Mouse (Mus musculus): ENCODE data around the gene Cep57l1.
"Not testable (repeated sequence)": the region's sequence is repeated elsewhere in the genome, so short reads cannot be mapped to it uniquely, and the experiment has no call there.

Cep57l1 gene

DNA sequence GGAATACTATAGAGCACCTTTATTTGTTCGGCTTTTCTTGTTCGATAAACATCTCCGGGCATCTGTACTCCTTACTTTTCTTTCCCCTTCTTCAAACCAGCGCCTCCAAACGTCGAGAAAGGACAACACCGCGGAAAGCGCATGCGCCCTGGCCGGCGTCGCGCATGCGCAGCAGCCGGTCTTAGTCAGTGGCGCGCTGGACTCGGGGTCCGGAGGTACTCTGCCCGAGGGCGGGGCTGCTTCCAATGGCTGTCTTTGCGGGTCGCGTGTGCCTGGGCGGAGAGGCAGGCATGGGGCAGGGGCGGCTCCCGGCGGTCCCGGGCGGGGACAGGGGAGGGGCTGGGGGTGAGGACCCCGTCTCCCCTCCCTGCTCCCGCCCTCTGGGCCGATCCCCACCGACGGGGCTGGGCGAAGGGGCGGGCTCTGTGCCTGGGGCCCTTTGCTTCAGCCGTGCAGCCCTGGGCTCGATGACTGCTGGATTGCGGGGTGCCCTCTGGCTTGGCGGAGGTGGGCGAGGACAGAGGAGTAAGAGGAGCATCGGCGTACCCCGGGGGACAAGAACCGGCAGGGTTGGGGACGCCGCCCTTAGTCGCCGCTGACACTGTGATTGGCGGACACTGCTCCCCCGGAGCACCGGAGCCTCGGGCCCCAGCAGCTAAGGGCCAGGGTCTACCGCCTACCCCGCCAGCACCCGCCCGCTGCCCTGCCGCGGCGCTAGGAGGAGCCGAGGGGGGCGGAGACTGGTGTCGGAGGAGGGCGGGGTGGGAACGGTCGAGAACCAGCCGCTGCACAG is at the start of gene Cep57l1, which contains the start of gene Sesn1:
Gene Cep57l1, minus strand, starts transcription at position 101 of the 793 bp plus-strand sequence.
Gene Sesn1, plus strand, starts transcription at position 165 of the 793 bp plus-strand sequence.
- peak; percentile 96 for DNase-seq

GRCm38 (mm10) chr10:41848721-41849120 is 39.0 kb upstream of the Cep57l1 start:
- DNase-seq: no peak

- DNase-seq: no peak
Measured at GRCm38 (mm10) chr10:41847737-41848136, 38.1 kb upstream of the Cep57l1 start.

DNA sequence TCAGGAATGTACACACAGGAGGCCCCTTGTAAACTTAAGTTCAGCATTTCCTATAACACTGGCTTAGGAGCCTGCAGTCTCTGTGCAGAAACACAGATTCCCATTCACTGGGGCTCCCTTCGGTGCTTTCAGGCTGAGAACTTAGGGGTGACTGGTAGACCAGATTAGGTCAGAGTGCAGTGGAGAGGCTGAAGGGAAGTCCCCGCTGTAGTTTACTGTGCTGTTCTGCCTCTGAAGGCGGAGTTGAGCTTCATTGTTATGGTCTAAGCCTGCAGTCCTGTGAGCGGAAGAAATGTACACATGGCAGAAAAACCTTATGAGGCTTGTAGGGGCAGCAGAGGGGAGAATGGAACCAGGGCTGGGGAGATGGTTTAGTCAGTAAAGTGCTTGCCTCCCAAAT is 29.2 kb upstream of the Cep57l1 start:
- DNase-seq: no peak

GRCm38 (mm10) chr10:41834131-41834530 is 24.5 kb upstream of the Cep57l1 start:
- no peak for DNase-seq

GRCm38 (mm10) chr10:41832191-41832590 is 22.5 kb upstream of the Cep57l1 start:
- no peak for DNase-seq

- peak; percentile 83 for DNase-seq
Measured at GRCm38 (mm10) chr10:41830851-41831522, 21.3 kb upstream of the Cep57l1 start.

DNA sequence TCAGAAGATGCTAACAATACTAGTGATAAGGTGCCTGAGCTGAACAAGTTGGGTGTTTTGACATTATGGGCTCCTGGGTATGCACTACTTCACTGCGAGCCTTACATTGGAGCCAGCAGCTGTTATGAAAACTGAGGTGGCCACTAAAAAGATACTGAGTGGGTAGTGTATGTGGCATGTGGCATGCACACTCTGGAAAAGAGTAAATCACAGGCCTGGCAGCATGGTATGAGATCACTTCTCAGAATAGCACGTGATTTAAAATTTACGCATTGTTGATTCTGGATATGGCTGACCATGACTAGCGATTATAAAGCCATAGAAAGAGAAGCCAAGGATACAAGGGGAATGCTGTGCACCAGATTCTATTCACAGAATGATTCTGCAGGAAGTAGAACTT is 20.8 kb upstream of the Cep57l1 start:
- DNase-seq: no peak

DNA sequence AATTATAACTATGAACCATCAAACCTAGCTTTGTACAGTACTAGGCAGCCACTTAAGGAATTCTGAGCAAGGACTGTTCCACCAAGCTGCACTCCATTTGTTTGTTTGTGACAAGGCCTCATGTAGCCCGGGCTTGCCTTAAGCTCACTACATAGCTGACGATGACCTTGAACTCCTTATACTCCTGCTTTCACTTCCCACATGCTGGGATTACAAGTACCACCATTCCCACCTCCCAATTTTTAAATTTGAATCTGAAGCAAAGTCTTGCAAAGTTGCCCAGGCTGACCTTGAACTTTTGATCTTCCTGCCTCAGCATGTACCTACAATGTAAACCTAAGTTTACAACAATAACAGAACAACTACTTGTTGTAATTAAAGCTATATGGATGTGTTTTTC is 20.3 kb upstream of the Cep57l1 start:
- no peak for DNase-seq

- DNase-seq: no peak
Measured at GRCm38 (mm10) chr10:41829191-41829590, 19.5 kb upstream of the Cep57l1 start.

- DNase-seq: no peak
Measured at GRCm38 (mm10) chr10:41827784-41828183, 18.1 kb upstream of the Cep57l1 start.

DNA sequence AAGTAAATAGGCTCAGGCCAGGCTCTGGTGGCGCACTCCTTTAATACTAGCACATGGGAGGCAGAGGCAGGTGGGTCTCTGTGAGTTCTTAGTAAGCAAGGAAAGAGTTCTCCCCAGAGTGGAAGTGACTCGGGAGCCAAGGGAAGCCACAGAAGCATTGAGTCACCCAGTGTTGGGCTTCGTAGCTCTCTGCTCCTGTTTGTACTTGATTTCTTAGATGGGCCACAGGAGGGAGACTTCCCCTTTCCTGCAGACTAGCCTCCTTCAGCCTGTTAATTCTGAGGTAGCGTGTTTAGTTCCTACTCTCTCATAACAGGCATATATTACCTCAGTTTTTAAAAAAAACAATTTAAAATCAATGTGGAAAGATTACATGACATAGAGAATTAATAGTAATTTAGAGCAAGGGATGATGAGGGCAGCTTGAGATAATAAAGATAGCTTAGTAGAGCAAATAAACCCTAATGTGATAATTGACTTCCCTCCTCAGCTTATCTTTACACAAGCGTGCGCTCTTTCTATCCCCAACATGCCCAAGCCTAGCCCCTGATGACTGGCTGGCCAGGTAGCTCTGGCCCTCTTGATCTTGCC is 16.9 kb upstream of the Cep57l1 start:
- no peak for DNase-seq

GRCm38 (mm10) chr10:41825996-41826395 is 16.3 kb upstream of the Cep57l1 start:
- DNase-seq: no peak

DNA sequence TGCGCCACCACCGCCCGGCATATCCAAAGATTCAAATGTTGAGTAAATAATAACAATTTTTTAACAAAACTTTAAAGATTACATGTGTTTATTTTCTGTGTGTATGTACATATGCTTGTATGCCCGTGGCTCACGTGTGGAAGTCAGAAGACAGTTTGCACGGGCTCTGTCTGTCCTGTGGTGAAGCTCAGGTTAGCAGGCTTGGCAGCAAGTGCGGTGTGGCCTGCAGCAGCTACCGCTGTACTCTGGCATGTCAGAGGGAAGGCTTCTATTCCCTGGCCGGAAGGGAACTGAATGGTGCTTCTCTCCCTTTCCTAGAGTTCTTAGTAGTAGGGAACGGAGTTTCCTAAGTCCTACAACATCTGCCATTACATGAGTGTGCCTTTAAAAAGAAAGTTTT is 15.4 kb upstream of the Cep57l1 start:
- DNase-seq: no peak

GRCm38 (mm10) chr10:41823916-41824315 is 14.2 kb upstream of the Cep57l1 start:
- DNase-seq: no peak

- DNase-seq: not testable (repeated sequence)
Measured at GRCm38 (mm10) chr10:41823282-41823675, 13.6 kb upstream of the Cep57l1 start.

GRCm38 (mm10) chr10:41822573-41823281 is 13.1 kb upstream of the Cep57l1 start:
- DNase-seq: no peak

DNA sequence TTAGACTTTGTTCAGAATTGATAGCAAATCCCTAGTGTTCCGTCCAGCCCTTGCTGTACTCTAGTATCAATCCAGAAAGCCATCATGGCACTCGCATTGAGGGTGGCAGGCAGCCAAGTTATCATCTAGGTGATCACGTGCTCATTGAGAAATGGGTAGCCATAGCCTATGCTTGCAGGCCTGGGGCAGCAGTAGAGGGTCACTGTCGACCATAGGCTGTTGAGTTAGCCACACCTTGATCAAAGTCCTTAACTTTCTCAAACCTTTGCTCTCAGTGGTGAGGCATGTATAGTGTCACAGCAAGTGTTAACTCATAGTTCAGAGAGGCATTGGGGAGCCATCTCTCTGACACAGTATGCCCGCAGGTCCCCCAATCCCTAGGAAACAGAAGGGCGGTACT is 11.5 kb upstream of the Cep57l1 start:
- DNase-seq: no peak

- DNase-seq: no peak
Measured at GRCm38 (mm10) chr10:41820401-41820800, 10.7 kb upstream of the Cep57l1 start.

DNA sequence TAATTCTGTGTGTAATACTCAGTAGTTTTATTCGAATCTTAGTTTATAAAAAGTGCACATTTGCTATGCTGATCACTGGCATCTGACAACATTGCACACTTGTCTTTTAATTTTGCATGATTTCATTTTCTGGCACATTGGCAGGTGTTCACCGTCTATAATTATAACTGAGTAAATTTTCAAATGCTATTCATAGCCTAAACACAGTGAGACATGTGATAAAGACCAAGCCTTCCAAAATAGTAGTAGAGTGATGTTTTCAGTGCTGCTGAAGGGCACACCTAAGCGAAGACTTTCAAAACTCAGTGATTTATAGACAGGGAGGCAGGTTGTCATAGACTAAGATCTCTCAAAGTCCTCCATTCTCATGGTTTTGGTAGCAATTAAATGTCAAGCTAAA is 9.6 kb upstream of the Cep57l1 start:
- DNase-seq: no peak

GRCm38 (mm10) chr10:41818733-41819070 is 9.0 kb upstream of the Cep57l1 start:
- DNase-seq: not testable (repeated sequence)

DNA sequence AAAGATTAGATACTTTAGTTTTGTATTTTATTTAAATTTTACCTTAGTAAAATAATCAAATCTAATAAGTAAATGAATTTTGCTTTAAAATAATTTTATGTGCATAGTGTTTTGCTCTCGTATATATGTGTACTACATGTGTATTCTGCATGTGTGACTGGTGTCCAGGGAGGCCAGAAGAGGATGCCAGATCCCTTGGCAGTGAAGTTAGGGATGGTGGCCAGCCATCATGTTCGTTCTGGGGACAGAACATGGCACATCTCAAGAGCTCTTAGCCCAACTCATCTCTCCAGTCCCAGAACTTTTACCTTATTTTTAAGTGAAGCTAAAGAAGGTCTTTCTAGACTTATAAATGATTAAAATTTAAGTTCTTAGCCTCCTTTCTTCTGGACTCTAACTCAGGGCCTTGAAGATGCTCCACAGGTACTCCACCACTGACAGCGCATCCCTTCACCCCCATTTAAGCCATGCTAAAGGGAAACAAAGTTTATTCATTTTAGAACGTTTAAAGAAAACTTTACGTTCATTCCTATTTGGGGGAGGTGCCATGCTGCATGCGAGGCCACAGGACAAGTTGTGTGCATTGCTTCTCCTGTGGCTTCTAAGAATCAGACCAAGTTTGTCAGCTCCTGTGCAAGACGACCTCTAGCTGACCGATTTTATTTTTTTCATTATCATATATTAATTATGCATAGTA is 8.5 kb upstream of the Cep57l1 start:
- no peak for DNase-seq

GRCm38 (mm10) chr10:41816516-41816915 is 6.8 kb upstream of the Cep57l1 start:
- DNase-seq: no peak

Measured in lung, postnatal 10 days (tissue).